34 mouse cellular contexts compared by ENCODE assay signal in the genomic region with DNA sequence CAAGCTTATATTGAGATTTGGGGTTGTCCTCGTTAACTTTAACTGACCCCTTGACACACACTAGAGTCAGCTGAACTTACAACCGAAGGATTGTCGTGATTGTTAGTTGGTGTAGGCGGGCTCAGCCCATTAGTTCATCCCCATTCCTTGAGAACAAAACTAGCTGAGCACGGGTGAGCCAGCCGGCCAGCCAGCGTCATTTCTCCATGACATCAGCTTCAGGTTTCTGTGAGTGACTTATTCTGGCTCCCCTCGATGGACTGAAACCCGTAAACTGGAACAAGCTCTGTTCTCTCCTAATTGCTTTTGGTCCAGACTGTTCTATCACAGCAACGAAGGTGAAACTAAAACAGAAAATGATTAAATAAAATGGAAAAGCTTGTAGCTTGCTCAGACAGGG. TPM values are rescaled to one million over a fixed set of nuclear protein-coding genes. Genes with fewer than 3 reads are reported as not detected.
"Had no signal": no experiment of that assay in that cellular context is flagged by ENCODE, and none has a peak within 500 bp of the region (broad histone marks: within the 10 kb centered on the region; RNA-seq: fewer than 3 reads in every experiment).

No protein-coding gene starts in this region.

- H3K4me2 ChIP-seq: limb, embryonic 12.5 days; limb, embryonic 13.5 days; limb, embryonic 15.5 days; liver, embryonic 11.5 days; liver, embryonic 12.5 days; liver, embryonic 13.5 days; liver, embryonic 15.5 days; lung, embryonic 14.5 days; lung, embryonic 15.5 days; midbrain, embryonic 11.5 days; midbrain, embryonic 12.5 days; midbrain, embryonic 13.5 days; midbrain, embryonic 15.5 days had no signal

- H3K4me3 ChIP-seq: limb, embryonic 10.5 days; limb, embryonic 12.5 days; limb, embryonic 13.5 days; limb, embryonic 15.5 days; liver, embryonic 12.5 days; liver, embryonic 13.5 days; liver, embryonic 15.5 days; lung, embryonic 15.5 days; megakaryocyte, embryonic 14.5 days; midbrain, embryonic 10.5 days; midbrain, embryonic 12.5 days; midbrain, embryonic 13.5 days; midbrain, embryonic 15.5 days; myocyte had no signal

- H3K9ac ChIP-seq: limb, embryonic 12.5 days; limb, embryonic 13.5 days; limb, embryonic 15.5 days; liver, embryonic 12.5 days; liver, embryonic 13.5 days; liver, embryonic 14.5 days; liver, embryonic 15.5 days; liver, postnatal 0 days; lung, embryonic 14.5 days; lung, embryonic 15.5 days; midbrain, embryonic 12.5 days; midbrain, embryonic 13.5 days; midbrain, embryonic 15.5 days had no signal

- DNase-seq: left cerebral cortex, postnatal 4 days; liver; liver, embryonic 13.5 days; liver, postnatal 0 days; lung, adult 18-20 months; lung, adult 2 months; lung, embryonic 14.5 days; lung, postnatal 10 days; lung, postnatal 14 days; lung, postnatal 36 days; lung, postnatal 4 days; midbrain, embryonic 14.5 days had no signal

- H3K36me3 ChIP-seq: limb, embryonic 10.5 days; limb, embryonic 12.5 days; limb, embryonic 13.5 days; limb, embryonic 15.5 days; liver, embryonic 12.5 days; liver, embryonic 13.5 days; liver, embryonic 15.5 days; lung, embryonic 15.5 days; midbrain, embryonic 10.5 days; midbrain, embryonic 12.5 days; midbrain, embryonic 13.5 days; midbrain, embryonic 15.5 days had no signal

- H3K27ac ChIP-seq: limb, embryonic 10.5 days; limb, embryonic 12.5 days; limb, embryonic 13.5 days; limb, embryonic 15.5 days; liver, embryonic 12.5 days; liver, embryonic 13.5 days; liver, embryonic 14.5 days; liver, embryonic 15.5 days; lung, embryonic 15.5 days; macrophage; midbrain, embryonic 10.5 days; midbrain, embryonic 12.5 days; midbrain, embryonic 13.5 days; midbrain, embryonic 15.5 days had no signal

- H3K27me3 ChIP-seq: limb, embryonic 12.5 days; limb, embryonic 13.5 days; limb, embryonic 15.5 days; lung, embryonic 15.5 days; megakaryocyte, embryonic 14.5 days; midbrain, embryonic 13.5 days; midbrain, embryonic 15.5 days had no signal

- ATAC-seq: liver, embryonic 12.5 days; liver, postnatal 0 days; lung, postnatal 0 days; midbrain, embryonic 13.5 days; midbrain, embryonic 15.5 days; midbrain, embryonic 16.5 days had no signal

- H3K9me3 ChIP-seq: limb, embryonic 10.5 days; limb, embryonic 12.5 days; limb, embryonic 13.5 days; limb, embryonic 15.5 days; liver, embryonic 12.5 days; liver, embryonic 13.5 days; liver, embryonic 15.5 days; lung, embryonic 15.5 days; megakaryocyte, embryonic 14.5 days; midbrain, embryonic 10.5 days; midbrain, embryonic 12.5 days; midbrain, embryonic 13.5 days; midbrain, embryonic 15.5 days had no signal

RNA-seq across cellular contexts. Expression of a gene that starts 45.4 kb away (rescaled TPM):
- total RNA-seq: liver, adult 2 months; megakaryocyte, adult 5-6 weeks; monocyte, adult 5-6 weeks had no signal
- polyA plus RNA-seq: liver, adult 2 months; macrophage had no signal
